Mouse (Mus musculus) olfactory bulb, adult 2 months (tissue): ENCODE data around the gene Dpyd.

Experiments
- CTCF ChIP-seq: fragments of 200-500 bp; IDR thresholded peaks from 2 replicates; pipeline ENCODE4 v1.5.1; 2012; ENCODE audit warnings: low read depth, mild to moderate bottlenecking, low read length, moderate library complexity; ENCODE audit not compliant: insufficient read depth
- POLR2A ChIP-seq: fragments of 200-500 bp; IDR thresholded peaks from 2 replicates; pipeline ENCODE4 v1.6.1; 2012; ENCODE audit warnings: mild to moderate bottlenecking, low read depth, low read length, moderate library complexity; ENCODE audit not compliant: insufficient read depth

- TF ChIP-seq CTCF (no peak), POLR2A (no peak)
These were observed 502.8 kb downstream of the Dpyd start for GRCm38 (mm10) chr3:119064746-119065145.
